13 mouse cellular contexts compared by ENCODE assay signal in genomic region chr9:50816512-50816911, GRCm38 (mm10).
"Had no signal": no experiment of that assay in that cellular context is flagged by ENCODE, and none has a peak within 500 bp of the region (broad histone marks: within the 10 kb centered on the region; RNA-seq: fewer than 3 reads in every experiment).

No protein-coding gene starts in this region.

- H3K4me2 ChIP-seq: lung, embryonic 14.5 days; midbrain, embryonic 12.5 days; neural tube, embryonic 15.5 days had no signal

- H3K4me3 ChIP-seq: limb, embryonic 10.5 days; megakaryocyte, embryonic 14.5 days; midbrain, embryonic 12.5 days; neural tube, embryonic 15.5 days had no signal

- H3K9ac ChIP-seq: lung, embryonic 14.5 days; midbrain, embryonic 12.5 days; neural tube, embryonic 15.5 days had no signal

- H3K27ac ChIP-seq: kidney, postnatal 0 days; limb, embryonic 10.5 days; midbrain, embryonic 12.5 days; neural tube, embryonic 15.5 days had no signal

- ATAC-seq: midbrain, embryonic 16.5 days had no signal

- DNase-seq: kidney, adult 11 months; kidney, adult 9 months; kidney, postnatal 4 days; lung, embryonic 14.5 days; lung, postnatal 10 days; lung, postnatal 4 days; thymus, postnatal 4 days had no signal

- H3K4me1 ChIP-seq: limb, embryonic 10.5 days; midbrain, embryonic 12.5 days; neural tube, embryonic 15.5 days had no signal

- H3K27me3 ChIP-seq: megakaryocyte, embryonic 14.5 days; midbrain, embryonic 12.5 days; neural tube, embryonic 15.5 days had no signal

- H3K9me3 ChIP-seq: limb, embryonic 10.5 days; megakaryocyte, embryonic 14.5 days; midbrain, embryonic 12.5 days; neural tube, embryonic 15.5 days had no signal
